Comparison of ENCODE assay signal across 8 mouse cellular contexts in the genomic region with DNA sequence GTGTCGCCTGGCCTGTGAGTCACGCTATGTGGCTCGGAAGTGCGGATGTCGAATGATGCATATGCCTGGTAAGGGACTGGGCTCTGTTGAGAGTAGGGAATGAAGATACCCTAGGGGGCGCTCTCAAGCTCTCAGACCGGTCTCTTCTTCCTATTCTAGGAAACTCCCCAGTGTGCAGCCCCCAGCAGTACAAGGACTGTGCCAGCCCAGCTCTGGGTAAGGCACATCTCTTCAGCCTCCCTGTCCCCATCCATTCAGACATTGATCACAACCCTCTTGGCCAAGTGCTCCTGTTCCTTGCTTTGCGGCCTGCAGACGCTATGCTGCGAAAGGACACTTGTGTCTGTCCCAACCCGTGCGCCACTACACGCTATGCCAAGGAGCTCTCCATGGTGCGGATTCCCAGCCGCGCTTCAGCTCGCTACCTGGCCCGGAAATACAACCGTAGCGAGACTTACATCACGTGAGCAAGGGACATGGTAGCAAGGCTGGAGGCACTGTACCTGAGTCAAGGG. TPM values are rescaled to one million over a fixed set of nuclear protein-coding genes. Genes with fewer than 3 reads are reported as not detected.
A peak's percentile ranks its signal among the peaks of the same experiment; 100 is the strongest.
DNase-seq lines count a peak whose midpoint lies in the region; ATAC-seq lines count a peak whose summit lies in the region.

No protein-coding gene starts in this region.

- H3K4me3 ChIP-seq in intestine, embryonic 16.5 days (ENCODE audit: low read length): no peak overlapping the region

- 5% methylated on average over 21 of the region's 21 CpGs for WGBS in intestine, embryonic 16.5 days

- H3K4me1 ChIP-seq in intestine, embryonic 16.5 days (ENCODE audit: control insufficient read depth, insufficient read depth, low read length): peaks cover 11% of the 10 kb centered on the region; the same call in 1 of the 2 replicates

- no peak overlapping the region for H3K27ac ChIP-seq in intestine, embryonic 16.5 days (ENCODE audit: low read length)

- no peak overlapping the region for H3K9ac ChIP-seq in intestine, embryonic 16.5 days (ENCODE audit: low read depth, low read length)

- intact Hi-C loops in left cerebral cortex, postnatal 25 days (cut with DNase I): no loop called here

- no peaks in the 10 kb centered on the region for H3K9me3 ChIP-seq in intestine, embryonic 16.5 days (ENCODE audit: control insufficient read depth, low read length)

- H3K36me3 ChIP-seq in intestine, embryonic 16.5 days (ENCODE audit: control insufficient read depth, insufficient read depth, low read length): no peaks in the 10 kb centered on the region

- H3K27me3 ChIP-seq in intestine, embryonic 16.5 days (replicated peaks; ENCODE audit: control insufficient read depth, insufficient read depth, low read length): no peaks in the 10 kb centered on the region

- H3K4me2 ChIP-seq in intestine, embryonic 16.5 days (ENCODE audit: low read depth, low read length): peak overlapping the region; percentile 20; the same call in 1 of the 2 replicates

- ATAC-seq in intestine, embryonic 16.5 days: peak; percentile 60
- ATAC-seq in megakaryocyte progenitor cell, adult 5-6 weeks (replicated peaks; ENCODE audit: poor library complexity): peak; percentile 85

- DNase-seq in 3T3-L1 (ENCODE audit: low read depth, low spot score): peak; percentile 73
- peak; percentile 46 to 60 for DNase-seq in adrenal gland, adult 18-20 months (ENCODE audit: low spot score in 2 of 2)
- DNase-seq in embryo, embryonic 11 days: peak; percentile 81
- peak; percentile 96 for DNase-seq in heart, adult 11 months
- peak; percentile 72 to 83 for DNase-seq in left cerebral cortex, postnatal 25 days (ENCODE audit: low spot score in 2 of 2)
- DNase-seq in right cerebral cortex, postnatal 14 days: peak; percentile 67

RNA-seq across cellular contexts. Expression of a gene that starts 3.1 kb away (rescaled TPM):
- under 1 TPM in 1 of 2 experiments, not detected in 1; 0.33 TPM for total RNA-seq in adrenal gland, adult 18-20 months (2021)
- polyA plus RNA-seq in intestine, embryonic 16.5 days (2015; fragmentation: Nextera tagmentation; extraction: Ambion mirVana): 0.12 and 0.57 TPM in 2 replicates
- total RNA-seq in left cerebral cortex, postnatal 25 days (2021): under 1 TPM in 1 of 2 experiments, not detected in 1; 0.73 TPM
- 0.12 and 0.15 TPM in 2 replicates for total RNA-seq in megakaryocyte progenitor cell, adult 5-6 weeks (2015)
- total RNA-seq in megakaryocyte progenitor cell, adult 5-6 weeks (2017): 0.20 TPM in 1 of 2 replicates, not detected in the other

RNA-seq across cellular contexts. Expression of a gene that starts 7.1 kb away (rescaled TPM):
- 10 to 100 TPM; 42.4 to 47.5 TPM for total RNA-seq in adrenal gland, adult 18-20 months (2021)
- polyA plus RNA-seq in intestine, embryonic 16.5 days (2015; fragmentation: Nextera tagmentation; extraction: Ambion mirVana): 37.0 and 38.1 TPM in 2 replicates
- 100 to 1,000 TPM; 132 TPM for total RNA-seq in left cerebral cortex, postnatal 25 days (2021)
- total RNA-seq in megakaryocyte progenitor cell, adult 5-6 weeks (2015): 20.0 TPM in 2 replicates
- total RNA-seq in megakaryocyte progenitor cell, adult 5-6 weeks (2017): 16.2 and 30.1 TPM in 2 replicates

RNA-seq across cellular contexts. Expression of a gene that starts 7.4 kb away (rescaled TPM):
- 10 to 100 TPM; 49.3 to 62.3 TPM for total RNA-seq in adrenal gland, adult 18-20 months (2021)
- polyA plus RNA-seq in intestine, embryonic 16.5 days (2015; fragmentation: Nextera tagmentation; extraction: Ambion mirVana): 52.7 and 59.2 TPM in 2 replicates
- total RNA-seq in left cerebral cortex, postnatal 25 days (2021): 10 to 100 TPM; 28.5 to 33.2 TPM
- total RNA-seq in megakaryocyte progenitor cell, adult 5-6 weeks (2015): 11.4 and 13.1 TPM in 2 replicates
- 19.0 and 24.1 TPM in 2 replicates for total RNA-seq in megakaryocyte progenitor cell, adult 5-6 weeks (2017)

RNA-seq across cellular contexts. Expression of a gene that starts 22.8 kb away (rescaled TPM):
- total RNA-seq in adrenal gland, adult 18-20 months (2021): 10 to 100 TPM; 76.4 to 88.2 TPM
- 89.8 and 91.3 TPM in 2 replicates for polyA plus RNA-seq in intestine, embryonic 16.5 days (2015; fragmentation: Nextera tagmentation; extraction: Ambion mirVana)
- total RNA-seq in left cerebral cortex, postnatal 25 days (2021): 10 to 100 TPM; 41.3 to 54.2 TPM
- 23.5 and 30.9 TPM in 2 replicates for total RNA-seq in megakaryocyte progenitor cell, adult 5-6 weeks (2015)
- total RNA-seq in megakaryocyte progenitor cell, adult 5-6 weeks (2017): 12.2 and 18.1 TPM in 2 replicates

RNA-seq across cellular contexts. Expression of a gene that starts 24.3 kb away (rescaled TPM):
- total RNA-seq in adrenal gland, adult 18-20 months (2021): 1 to 10 TPM; 1.3 to 2.6 TPM
- 1.7 and 2.0 TPM in 2 replicates for polyA plus RNA-seq in intestine, embryonic 16.5 days (2015; fragmentation: Nextera tagmentation; extraction: Ambion mirVana)
- 1 to 10 TPM; 2.3 to 3.0 TPM for total RNA-seq in left cerebral cortex, postnatal 25 days (2021)
- 0.90 and 1.9 TPM in 2 replicates for total RNA-seq in megakaryocyte progenitor cell, adult 5-6 weeks (2015)
- total RNA-seq in megakaryocyte progenitor cell, adult 5-6 weeks (2017): 2.6 and 3.5 TPM in 2 replicates
